Mouse (Mus musculus): ENCODE data around the gene Spata33. TPM values are rescaled to one million over a fixed set of nuclear protein-coding genes. Genes with fewer than 3 reads are reported as not detected.

Gene Spata33
- total RNA-seq, 2 experiments from 2014 or later: 28.5 to 31.6 TPM

GRCm38 (mm10) chr8:123271147-123271546 is 58.5 kb downstream of the Spata33 start:
- no peak for DNase-seq

Other genes with a start within 250 kb of the Spata33 start
- gene Ankrd11, start 170.6 kb upstream of the Spata33 start, total RNA-seq (2021): 10 to 100 TPM; 67.7 to 72.7 TPM
- gene Spg7, start 149.9 kb upstream of the Spata33 start, total RNA-seq (2021): 10 to 100 TPM; 94.2 to 100.0 TPM
- 100 to 1,000 TPM; 462 to 489 TPM for gene Rpl13, start 110.5 kb upstream of the Spata33 start, total RNA-seq (2021)
- 1 to 10 TPM in 1 of 2 experiments, under 1 TPM in 1; 0.62 to 1.1 TPM for gene Cpne7, start 95.5 kb upstream of the Spata33 start, total RNA-seq (2021)
- 1 to 10 TPM in 1 of 2 experiments, under 1 TPM in 1; 0.82 to 1.3 TPM for gene Sult5a1, start 54.5 kb upstream of the Spata33 start, total RNA-seq (2021)
- 10 to 100 TPM; 28.2 to 38.9 TPM for gene Dpep1, start 26.6 kb upstream of the Spata33 start, total RNA-seq (2021)
- gene Chmp1a, start 69 bp upstream of the Spata33 start, total RNA-seq (2021): 10 to 100 TPM; 56.4 to 68.6 TPM
- gene Cdk10, start 12.0 kb downstream of the Spata33 start, total RNA-seq (2021): 10 to 100 TPM; 17.5 to 24.2 TPM
- 1 to 10 TPM; 7.0 to 7.9 TPM for gene Spata2l, start 23.4 kb downstream of the Spata33 start, total RNA-seq (2021)
- 10 to 100 TPM; 10.3 to 13.4 TPM for gene Zfp276, start 41.4 kb downstream of the Spata33 start, total RNA-seq (2021)
- 10 to 100 TPM; 27.8 to 31.5 TPM for gene Vps9d1, start 41.5 kb downstream of the Spata33 start, total RNA-seq (2021)
- gene Fanca, start 105.7 kb downstream of the Spata33 start, total RNA-seq (2021): 1 to 10 TPM; 4.5 to 8.4 TPM
- gene Spire2, start 119.9 kb downstream of the Spata33 start, total RNA-seq (2021): under 1 TPM in 1 of 2 experiments, not detected in 1; 0.31 TPM
- 100 to 1,000 TPM; 129 to 152 TPM for gene Tcf25, start 160.9 kb downstream of the Spata33 start, total RNA-seq (2021)
- gene Mc1r, start 194.3 kb downstream of the Spata33 start, total RNA-seq (2021): not detected
- under 1 TPM; 0.22 to 0.26 TPM for gene Tubb3, start 198.6 kb downstream of the Spata33 start, total RNA-seq (2021)
- gene Def8, start 210.7 kb downstream of the Spata33 start, total RNA-seq (2021): 10 to 100 TPM; 64.5 to 64.6 TPM

Data from heart, adult 18-20 months (tissue).